Mouse (Mus musculus) gastrocnemius, postnatal 25 days (tissue): ENCODE data around the gene Men1. TPM values are rescaled to one million over a fixed set of nuclear protein-coding genes. Genes with fewer than 3 reads are reported as not detected.
A peak's percentile ranks its signal among the peaks of the same experiment; 100 is the strongest.
"Not testable (repeated sequence)": the region's sequence is repeated elsewhere in the genome, so short reads cannot be mapped to it uniquely, and the experiment has no call there.

ENCODE experiments used
- DNase-seq: peaks from one replicate; pipeline ENCODE4 v3.0.0; 2022
- long read RNA-seq, 2 experiments: library from polyadenylated mRNA; stranded (forward); transcript quantifications; one replicate each; pipeline ENCODE4 v2.0.0; 2021
- total RNA-seq, 2 experiments: library from RNA; stranded (reverse); gene quantifications; 1 replicate in 1 of 2; 2 replicates in 1 of 2; pipeline ENCODE4 v1.2.3; 2021

Men1 gene
- total RNA-seq: 1 to 10 TPM; 5.0 to 7.0 TPM
- long read RNA-seq, experiment 1, partial matches to known transcripts: 1 of 5 reads
- long read RNA-seq, experiment 1, other reads (novel, unspliced or antisense): 1 of 5 reads
- long read RNA-seq, experiment 2, partial matches to known transcripts: 0 of 7 reads
- long read RNA-seq, experiment 2, other reads (novel, unspliced or antisense): 1 of 7 reads

DNA sequence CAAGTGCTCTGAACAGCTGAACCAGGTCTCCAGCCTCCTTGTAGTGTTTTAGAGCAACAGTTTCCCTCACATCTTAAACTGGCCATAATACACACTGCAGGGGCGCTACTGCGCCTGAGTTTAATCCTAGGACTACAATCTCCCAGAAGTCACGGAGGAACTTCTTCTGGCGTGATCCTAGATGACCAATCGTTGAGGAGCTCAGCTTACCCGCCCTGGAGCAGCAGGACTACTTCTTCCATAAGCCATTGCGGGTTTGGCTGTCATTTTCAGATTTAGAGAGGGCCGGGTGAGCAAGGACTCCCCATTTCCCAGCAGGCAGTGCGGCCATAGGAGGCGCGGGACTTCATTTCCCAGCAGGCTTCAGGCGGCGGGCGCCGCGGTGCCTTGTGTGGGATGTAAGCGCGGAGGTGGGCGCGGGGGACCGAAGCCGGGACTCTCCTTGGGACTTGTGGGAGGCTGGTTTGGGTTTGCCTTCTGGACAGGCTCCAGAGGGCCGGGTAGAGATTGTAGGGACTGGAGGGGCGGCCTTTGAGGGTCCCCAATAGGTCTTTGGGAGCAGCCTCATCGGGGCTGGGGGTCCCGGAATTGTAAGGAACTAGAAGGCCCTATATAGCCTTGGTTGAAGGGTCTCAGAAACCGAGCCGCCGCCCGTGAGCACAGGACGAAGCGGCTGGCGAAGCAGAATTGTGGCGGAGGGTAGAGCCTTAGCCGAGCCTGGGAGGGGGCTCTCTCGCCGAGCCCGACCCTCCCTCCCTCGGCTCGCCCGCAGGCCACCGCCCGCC is at the start of gene Men1:
Men1 (plus strand) TSS at position 307 of the 785 bp plus-strand sequence.
- DNase-seq: peak; percentile 94

DNA sequence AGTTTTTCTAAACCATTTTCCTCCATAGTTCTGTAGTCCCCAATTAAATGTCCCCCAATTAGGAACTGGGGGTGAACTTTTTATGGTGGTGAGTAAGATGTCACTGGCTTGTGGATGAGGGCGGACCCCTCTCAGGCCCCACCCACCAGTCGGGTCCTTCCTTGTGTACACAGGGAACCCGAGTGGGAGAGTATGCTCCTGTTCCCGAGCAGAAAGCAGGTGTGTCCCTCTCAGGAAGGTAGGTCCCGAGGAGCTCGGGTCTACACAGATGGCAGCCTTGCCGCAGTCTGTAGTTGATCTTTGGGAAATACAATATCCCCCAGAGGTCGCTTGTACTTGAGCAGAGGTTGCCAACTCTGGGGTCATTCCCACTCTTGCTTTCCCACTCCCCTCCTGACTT is 49.6 kb upstream of the Men1 start:
- DNase-seq: no peak

DNA sequence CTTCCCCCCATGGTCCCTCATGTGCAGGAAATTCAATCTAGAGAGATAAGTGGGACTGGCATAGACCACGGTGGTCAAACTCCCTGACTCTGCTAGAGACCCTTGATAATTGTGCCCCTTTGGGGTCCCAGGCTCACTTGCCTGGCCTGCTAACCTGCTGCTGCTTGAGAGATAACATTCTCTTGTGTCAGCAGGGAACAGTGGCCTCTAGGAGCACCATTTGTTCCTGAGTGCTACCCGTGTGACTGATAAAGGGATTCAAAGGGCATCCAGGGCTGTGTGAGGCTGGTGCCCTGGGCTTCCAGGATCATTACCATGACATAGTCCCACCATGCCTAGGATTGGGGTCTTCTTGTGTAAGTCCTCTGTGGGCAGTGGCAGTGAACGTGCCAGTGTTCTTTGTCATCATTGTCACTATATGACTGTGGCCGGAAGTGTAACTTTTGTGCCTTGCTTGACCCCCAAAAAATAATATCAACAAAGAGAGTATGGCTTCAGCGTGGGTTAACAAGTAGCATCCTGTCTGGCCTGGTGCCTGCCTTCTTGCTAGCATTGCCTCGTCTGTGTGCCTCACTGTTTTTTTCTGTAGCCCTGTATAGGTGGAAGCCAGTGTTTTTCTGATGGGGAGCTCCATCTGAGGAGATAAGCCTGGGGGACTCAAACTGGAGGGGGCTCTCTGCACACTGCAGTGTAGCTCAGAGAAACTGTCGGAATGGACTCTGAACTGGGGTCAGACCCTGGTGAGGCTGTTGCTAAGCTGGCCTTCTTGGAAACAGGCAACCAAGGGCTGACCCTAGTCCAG is 48.9 kb upstream of the Men1 start:
- DNase-seq: no peak

DNA sequence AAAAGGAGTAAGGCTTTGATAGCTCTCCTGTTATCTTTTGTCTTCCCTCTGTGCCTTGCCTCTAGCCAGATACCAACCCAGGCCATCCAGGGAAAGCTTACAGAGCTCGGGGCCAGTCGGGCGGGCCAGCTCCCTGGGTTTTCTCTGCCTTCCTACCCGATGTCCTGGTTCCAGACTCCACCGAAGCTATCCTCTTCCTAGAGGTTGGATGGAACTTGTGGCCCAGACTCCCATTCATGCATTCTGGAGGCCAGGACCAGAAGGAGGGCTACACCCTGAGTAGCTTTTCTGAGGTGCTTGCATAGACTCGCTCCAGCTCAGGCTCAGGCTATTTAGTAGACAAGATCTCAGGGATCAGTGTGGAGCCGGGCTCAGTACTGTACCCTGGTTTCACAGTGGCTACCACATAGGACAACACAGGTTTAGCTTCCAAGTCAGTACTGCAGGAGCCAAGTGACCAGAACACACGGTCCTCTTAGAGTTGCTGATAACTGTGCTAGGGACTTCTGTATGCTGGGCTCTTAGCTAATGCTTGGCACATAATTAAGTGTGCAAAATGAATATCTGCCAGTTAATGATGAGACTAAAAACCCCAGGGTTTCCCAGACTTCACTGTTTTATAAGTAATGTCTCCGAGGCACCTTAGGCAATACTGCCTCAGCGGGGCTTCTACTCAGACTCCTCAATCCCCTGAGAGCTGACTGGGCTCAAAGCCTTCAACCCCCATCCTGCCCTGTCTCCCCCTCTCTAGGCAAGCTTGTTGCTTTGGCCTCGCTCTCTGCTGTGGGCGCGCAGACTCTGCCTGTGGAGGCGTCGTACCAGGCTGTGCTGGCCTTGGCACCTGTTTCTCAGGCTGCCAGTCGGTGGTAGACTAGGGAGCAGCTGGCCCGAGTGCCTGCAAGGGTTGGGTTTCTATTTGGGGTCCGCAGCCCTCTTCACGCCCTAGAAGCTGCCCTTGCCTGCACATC is 48.1 kb upstream of the Men1 start:
- peak; percentile 54 for DNase-seq

DNA sequence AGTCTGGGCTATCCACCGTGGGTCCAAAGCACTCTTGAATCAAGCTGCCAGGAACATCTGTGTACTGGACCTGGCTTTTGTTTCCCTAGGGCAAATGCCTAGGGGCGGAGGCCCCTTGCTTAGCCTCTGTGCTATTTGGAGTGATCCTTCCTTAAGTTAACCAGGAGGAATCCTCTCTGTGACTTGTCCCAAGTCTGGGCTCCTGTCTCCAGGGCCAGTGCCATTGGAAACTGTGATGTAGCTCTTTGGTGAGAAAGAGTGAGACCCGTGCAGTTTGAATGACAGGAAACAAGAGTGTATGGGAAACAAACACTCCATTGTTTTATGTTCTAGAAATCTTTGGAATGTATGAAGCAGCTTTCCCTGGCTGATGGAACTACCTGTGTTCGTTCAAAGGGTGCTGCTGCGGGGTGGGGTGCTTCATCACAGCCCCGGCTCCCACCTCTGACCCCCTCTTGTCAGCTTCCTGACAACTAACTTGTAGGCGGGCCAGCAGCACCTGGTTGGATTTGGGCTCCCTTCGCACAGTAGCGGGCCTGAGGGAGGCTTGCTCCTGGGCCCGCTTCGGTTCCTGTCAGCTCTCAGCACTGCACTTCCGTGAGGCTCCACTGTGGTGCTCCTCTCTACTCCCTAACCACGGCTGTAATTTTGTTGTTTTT is 46.4 kb upstream of the Men1 start:
- DNase-seq: no peak

DNA sequence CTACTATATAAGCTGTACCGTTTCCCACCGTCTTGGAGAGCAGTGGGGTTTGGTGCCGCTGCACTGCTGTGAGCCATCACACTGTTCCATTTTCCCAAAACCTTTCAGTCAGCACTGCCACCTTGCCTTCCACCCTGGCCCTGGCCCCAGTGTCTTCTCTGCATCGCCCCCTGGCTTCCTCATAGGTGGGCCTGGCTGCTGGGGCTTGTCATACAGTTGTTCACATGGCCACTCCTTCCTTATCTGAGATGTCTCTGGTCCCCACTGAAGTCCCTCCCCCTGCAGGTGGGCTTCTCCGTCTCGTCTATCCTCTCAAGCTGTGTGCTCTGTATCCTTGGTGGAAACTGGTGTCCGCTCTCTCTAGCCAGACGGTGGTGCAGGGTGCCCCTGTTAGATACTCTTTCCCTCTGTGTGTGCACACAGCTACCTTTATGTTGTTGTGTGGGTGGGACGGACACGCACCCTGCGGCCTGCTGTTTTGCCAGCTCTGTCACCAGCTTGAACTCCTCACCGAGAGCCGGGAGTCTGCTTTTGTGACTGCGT is 45.0 kb upstream of the Men1 start:
- no peak for DNase-seq

DNA sequence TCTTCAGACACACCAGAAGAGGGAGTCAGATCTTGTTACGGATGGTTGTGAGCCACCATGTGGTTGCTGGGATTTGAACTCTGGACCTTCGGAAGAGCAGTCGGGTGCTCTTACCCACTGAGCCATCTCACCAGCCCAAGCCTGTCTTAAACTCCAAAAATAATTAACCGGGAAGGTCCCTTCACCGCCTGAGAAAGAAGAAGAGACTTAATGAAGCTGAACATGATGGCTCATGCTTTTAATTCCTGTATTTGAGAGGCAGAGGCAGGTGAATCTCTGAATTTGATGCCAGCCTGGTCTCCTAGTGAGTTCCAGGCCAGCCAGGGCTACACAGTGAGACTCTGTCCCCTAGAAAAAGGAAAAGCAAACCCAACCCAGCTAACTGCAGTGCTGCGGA is 44.1 kb upstream of the Men1 start:
- DNase-seq: not testable (repeated sequence)

DNA sequence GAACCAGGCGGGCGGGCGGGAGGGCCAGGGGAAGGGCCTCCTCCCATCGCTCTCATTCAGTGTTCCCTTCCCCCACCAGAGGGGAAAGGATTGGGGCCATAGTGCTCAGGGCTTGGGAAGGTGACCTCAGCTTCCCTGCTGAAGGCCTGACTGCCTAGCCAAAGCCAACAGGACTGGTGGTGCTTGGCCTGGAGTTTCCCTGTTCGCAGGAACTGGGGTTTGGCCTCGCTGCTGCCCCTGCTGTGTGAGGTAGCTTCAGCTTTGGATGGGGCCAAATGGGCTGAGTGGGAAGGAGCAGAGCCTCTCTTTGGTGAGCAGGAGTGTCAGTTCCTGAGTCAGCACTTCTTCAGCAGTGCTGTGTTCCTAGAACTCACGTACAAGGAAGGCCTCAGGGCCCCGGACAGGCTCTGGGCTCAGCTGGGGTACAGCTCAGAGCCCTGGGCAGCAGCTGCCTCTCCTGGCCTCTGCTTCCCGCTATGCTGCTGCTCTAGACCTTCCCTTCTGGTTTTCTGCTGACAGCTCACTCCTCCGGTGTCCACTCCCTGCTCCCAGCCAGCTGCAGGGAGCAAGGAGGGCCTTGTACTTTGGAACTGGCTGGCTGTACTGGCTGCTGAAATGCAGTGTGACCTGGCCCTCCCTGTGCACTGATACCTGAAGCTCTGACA is 43.5 kb upstream of the Men1 start:
- peak; percentile 72 for DNase-seq

DNA sequence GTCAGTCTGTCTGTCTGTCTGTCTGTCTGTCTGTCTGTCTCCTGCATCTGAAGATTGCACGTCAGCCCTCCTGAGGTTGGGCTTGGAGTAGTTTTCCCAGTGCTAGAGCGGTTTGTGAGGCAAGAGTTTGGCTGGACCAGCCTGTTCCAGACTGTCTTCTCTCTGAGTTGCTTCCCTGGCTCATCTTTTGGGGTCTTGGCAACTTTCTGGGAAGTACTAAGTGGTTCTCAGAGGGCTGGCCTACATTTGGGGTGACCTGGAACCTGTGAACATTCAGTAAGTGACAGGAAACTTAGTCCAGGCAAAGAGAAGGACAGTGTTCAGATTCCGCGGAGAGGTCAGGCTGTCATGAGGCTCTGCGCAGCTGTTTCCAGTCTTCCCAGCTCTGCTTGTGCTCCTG is 42.5 kb upstream of the Men1 start:
- DNase-seq: no peak

DNA sequence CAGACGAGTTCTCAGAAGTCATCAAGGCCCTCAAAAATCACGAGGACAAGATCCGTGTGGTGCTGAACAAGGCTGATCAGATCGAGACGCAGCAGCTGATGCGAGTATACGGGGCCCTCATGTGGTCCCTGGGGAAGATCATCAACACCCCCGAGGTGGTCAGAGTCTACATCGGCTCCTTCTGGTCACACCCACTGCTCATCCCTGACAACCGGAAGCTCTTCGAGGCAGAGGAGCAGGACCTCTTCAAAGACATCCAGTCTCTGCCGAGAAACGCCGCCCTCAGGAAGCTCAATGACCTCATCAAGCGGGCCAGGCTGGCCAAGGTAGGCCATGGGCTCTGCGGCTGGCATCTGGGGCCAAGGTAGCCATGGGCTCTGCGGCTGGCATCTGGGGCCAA is 40.5 kb upstream of the Men1 start:
- no peak for DNase-seq

DNA sequence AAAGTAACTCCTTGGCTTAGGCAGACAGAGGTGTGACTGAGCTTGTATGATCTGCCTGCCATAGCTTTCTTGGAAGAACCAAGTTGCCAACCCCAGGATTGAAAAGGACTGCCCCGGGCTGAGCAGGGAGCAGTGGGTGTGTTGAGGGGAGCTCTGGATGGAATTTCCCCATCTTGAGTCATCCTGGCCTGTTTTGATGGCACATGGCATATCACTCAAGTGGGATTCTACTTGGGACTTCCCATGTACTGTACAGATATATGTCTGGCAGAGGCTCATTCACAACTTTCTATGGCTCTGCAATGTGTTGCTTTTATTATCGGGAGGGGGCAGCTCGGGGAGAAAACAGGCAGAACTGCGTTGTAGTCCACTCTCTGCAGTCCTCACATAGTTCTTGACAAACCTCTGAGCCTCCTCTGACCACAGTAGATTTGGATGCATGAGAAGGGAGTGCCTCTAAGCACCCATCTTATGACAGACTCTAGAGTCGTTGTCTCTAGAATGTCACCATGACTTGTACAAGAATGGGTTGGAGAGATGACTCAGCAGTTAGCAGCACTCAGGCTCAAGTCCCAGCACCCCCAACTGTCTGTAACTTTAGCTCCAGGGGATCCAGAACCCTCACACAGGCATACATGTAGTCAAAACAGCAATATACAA is 38.1 kb upstream of the Men1 start:
- no peak for DNase-seq

DNA sequence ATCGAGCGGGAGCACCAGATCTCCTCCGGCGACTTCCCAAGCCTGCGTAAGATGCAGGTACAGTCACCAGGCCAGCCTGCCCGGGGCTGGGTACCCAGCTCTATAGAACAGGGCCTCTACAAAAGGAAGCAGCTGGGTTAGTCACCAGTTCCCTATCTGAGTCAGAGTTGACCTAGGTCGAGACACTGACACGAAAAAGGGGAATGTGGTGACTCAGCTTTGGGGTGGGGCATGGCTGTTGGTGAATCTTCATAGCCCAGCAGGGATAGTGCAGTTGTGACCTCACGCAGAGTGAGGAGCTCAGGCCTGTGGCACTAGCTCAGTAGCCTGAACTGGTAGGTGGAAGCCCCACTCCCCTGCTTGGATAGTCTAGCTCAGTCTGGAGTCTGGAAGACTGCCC is 37.1 kb upstream of the Men1 start:
- peak; percentile 76 for DNase-seq

DNA sequence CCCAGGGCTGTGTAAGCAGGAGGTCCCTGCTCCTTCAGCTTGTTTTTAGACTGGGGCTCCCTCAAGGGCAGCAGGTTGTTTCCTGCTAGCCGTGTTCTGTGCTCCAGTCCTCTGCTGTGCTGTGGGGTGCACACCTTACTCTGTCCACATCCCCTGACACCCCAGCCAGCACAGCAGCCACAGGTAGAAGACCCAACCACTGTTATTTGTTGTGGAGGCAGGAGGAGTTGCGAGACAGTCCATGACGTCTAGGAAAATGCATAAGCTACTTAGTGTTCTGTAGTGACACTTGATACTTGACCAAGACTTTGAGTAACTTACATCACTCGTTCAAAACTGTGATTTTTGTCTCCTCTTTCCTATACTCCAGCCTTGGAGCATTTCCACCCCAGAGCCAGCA is 35.8 kb upstream of the Men1 start:
- DNase-seq: no peak

DNA sequence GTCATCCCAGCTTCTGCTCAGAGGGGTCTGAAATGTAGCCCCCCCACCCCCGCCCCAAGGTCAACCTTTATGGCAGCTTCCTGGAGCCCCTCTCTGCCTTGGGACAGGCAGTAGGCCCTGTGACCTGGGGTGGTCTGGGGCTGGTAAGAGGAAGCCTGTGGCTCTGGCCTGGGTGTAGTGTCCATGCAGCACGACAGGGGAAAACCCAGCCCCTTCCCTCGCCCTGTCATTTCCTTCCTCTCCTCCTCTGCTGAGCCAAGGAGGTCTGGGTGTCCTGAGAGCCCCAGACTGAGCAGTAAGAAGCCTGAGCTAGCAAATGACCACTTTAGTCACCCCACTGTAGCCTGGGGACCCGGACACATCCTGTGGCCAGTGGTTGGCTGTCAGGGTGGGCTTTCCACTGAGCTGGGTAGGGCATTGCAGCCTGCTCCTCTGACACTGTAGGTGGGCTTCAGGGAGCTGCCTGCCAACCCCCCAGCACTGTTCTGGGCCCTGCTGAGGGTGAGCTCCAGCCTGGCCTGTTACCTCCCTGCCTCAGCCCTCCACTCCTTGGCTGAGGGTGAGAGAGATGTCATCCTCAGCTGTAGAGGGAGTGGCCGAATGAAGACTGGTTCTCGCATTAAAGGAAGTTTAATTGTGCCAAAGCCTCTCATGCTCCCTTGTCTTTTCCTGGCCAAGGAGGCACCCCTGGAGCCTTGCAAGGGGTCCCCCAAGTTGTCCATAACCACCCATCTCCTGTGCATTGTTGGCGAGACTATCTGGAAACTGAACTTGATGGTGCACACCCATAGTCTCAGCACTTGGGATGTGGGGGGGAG is 35.1 kb upstream of the Men1 start:
- peak; percentile 46 for DNase-seq

DNA sequence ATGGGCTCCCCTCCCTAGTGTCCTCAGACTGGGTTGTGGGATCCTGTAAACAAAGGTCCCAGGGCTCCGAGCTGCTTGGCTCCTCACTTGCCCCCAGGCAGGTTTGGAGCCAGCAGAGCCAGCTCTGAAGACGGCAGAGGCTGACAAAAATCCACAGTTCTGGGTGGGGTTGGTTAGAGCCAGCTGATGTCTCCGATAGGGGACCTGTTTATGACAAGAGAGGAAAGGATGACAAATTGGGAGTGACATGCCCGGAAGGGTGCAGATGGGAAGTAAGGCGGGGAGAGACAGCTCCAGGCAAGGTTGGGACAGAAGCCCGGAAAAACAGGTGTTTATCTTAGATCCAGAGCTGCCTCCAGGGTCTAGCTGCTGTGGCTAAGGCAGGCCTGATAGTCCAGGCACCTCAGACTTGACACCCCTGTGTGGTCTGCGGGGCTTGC is 34.4 kb upstream of the Men1 start:
- DNase-seq: peak; percentile 58

DNA sequence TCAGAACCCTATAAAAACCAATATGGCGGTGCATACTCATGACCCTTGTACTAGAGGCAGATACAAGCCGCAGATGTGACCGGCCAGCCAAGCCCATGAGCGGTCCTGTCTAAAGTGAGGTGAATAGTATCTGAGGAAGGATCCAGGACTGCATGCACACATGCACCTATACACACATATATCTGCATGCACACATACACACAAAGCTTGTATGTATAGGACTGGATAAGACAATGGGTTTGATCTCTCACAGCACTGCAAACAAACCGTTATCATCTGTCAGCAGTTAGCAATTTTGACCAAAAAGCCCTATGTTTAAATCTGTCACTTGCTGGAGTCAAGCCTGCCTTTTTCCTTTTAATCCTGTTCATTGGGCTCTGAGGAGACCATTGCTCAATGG is 32.7 kb upstream of the Men1 start:
- DNase-seq: no peak

DNA sequence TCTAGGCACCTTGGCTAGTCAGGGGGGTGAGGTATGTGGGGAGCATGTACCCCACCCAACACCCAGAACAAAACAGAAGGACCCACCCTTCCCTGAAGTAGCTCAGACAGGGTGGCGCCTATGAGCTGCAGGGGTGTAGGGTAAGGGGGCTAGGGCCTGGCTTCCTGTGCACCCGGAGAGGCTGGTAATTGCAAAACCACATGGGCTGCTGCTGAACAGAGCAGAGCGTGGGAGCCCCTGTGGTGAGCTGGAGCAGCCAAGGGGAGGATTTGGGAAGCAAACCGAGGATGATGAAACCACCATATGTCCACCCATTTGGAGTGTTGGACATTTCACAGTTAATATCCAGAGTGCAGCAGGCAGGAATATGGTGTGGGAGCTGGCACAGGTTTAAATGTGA is 32.3 kb upstream of the Men1 start:
- DNase-seq: peak; percentile 80

DNA sequence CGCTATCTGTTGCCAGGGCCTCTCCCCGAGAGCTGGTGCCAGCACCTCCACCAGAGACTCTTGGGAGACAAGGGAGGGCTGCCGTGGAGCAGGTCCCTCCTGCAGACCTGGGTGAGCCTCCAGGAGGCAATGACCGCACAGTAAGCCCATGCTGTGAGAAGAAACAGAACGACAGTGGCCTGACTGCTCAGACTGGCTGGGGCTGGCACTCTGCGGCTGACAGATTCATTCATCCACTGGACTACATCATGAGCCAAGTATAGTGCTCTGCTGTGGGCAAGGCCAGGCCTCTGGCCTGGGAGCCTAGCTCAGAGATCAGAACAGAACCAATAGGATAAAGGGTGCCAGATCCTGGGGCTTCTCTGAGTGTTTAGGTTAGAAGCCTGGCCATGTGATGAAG is 30.9 kb upstream of the Men1 start:
- no peak for DNase-seq
